Mouse (Mus musculus): Measurements from ENCODE around the gene Rmnd5b. TPM values are rescaled to one million over a fixed set of nuclear protein-coding genes. Genes with fewer than 3 reads are reported as not detected.
A peak's percentile ranks its signal among the peaks of the same experiment; 100 is the strongest.
"Not testable (repeated sequence)": the region's sequence is repeated elsewhere in the genome, so short reads cannot be mapped to it uniquely, and the experiment has no call there.

Gene Rmnd5b
- polyA plus RNA-seq (2016; fragmentation: Nextera tagmentation; extraction: Ambion mirVana), result 43.4 and 44.7 TPM in 2 replicates

GRCm38 (mm10) chr11:51635525-51636322 lies at the start of gene Rmnd5b:
TSS of gene Rmnd5b (minus strand) at chr11:51635896.
- WGBS, result under 1% methylated on average over 60 of the region's 61 CpGs
- H3K9ac ChIP-seq, result peak within 1 kb of the TSS; percentile 74
- H3K4me2 ChIP-seq, result peak within 1 kb of the TSS; percentile 75
- peaks cover 27% of the 10 kb centered on the region for H3K4me1 ChIP-seq
- no peaks in the 10 kb centered on the region for H3K36me3 ChIP-seq (replicated peaks)
- peak within 1 kb of the TSS; percentile 77 for H3K27ac ChIP-seq
- peak; percentile 87 for ATAC-seq (ENCODE audit: low FRiP score)
- peaks cover 5% of the 10 kb centered on the region; the same call in 1 of the 2 replicates for H3K27me3 ChIP-seq
- peak within 1 kb of the TSS; percentile 67 for H3K4me3 ChIP-seq (replicated peaks)
- H3K9me3 ChIP-seq, result no peaks in the 10 kb centered on the region

- WGBS, result 51% methylated on average over 8 of the region's 8 CpGs
- Histone ChIP-seq H3K27me3 (no peaks in the 10 kb centered on the region), H3K4me1 (0 out of 2 replicates have a peak, but pooled peaks cover 6% of the 10 kb centered on the region)
These were observed 46.3 kb upstream of the Rmnd5b start for GRCm38 (mm10) chr11:51681976-51682374.

DNA sequence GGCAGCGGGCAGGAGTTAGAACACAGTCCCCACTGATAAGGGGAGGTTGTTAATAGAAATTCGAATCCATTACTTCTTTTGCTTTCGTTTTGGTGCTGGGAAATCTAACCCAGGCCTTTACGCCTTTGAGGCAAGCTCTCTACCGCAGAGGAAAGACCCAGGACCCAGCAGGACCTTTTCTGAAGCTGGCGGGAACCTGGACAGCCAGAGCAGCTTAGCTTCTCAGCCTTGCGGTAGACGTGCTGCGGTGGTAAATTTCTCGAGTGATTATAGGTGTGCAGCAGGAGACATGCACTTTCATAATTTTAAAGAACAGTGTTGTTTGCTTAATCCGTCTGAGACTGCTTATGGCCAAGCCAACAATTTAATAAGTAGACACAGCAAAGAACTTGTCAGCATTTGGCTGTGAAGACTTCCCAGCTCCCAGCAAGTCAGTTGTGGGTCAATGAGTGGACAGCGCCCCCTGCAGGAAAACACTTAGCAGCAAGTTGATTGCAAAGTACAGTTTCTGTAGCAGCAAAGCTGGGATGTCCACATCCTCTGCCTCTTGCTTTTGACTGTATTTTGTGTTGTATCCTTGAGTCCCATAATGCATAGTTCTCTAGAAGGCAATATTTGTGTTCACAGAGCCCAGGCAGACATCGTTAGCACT lies 45.8 kb upstream of the Rmnd5b start:
- ATAC-seq (ENCODE audit: low FRiP score), result no peak
- 33% methylated on average over 13 of the region's 13 CpGs for WGBS
- no peak overlapping the region for H3K9ac ChIP-seq
- no peak overlapping the region for H3K27ac ChIP-seq
- H3K27me3 ChIP-seq, result no peaks in the 10 kb centered on the region
- H3K4me1 ChIP-seq, result 0 out of 2 replicates have a peak, but pooled peaks cover 6% of the 10 kb centered on the region
- H3K4me2 ChIP-seq, result no peak overlapping the region
- H3K9me3 ChIP-seq, result no peaks in the 10 kb centered on the region
- H3K4me3 ChIP-seq (replicated peaks), result no peak overlapping the region
- peaks cover 10% of the 10 kb centered on the region for H3K36me3 ChIP-seq (replicated peaks)

More at GRCm38 (mm10) chr11:51681976-51682374, 46.3 kb upstream of the Rmnd5b start:
- Histone ChIP-seq H3K9me3 (no peaks in the 10 kb centered on the region), H3K9ac (no peak overlapping the region), H3K27ac (no peak overlapping the region), H3K4me2 (no peak overlapping the region), H3K36me3 (replicated peaks) (peaks cover 10% of the 10 kb centered on the region), H3K4me3 (replicated peaks) (no peak overlapping the region)
- ATAC-seq (ENCODE audit: low FRiP score), result no peak

- no peaks in the 10 kb centered on the region for H3K27me3 ChIP-seq
- 76% methylated on average over 3 of the region's 3 CpGs for WGBS
- H3K27ac ChIP-seq, result no peak overlapping the region
- no peak overlapping the region for H3K4me3 ChIP-seq (replicated peaks)
- H3K36me3 ChIP-seq (replicated peaks), result no peaks in the 10 kb centered on the region
- no peaks in the 10 kb centered on the region for H3K9me3 ChIP-seq
- ATAC-seq (ENCODE audit: low FRiP score), result no peak
- H3K9ac ChIP-seq, result no peak overlapping the region
- no peak overlapping the region for H3K4me2 ChIP-seq
- 0 out of 2 replicates have a peak, but pooled peaks cover 6% of the 10 kb centered on the region for H3K4me1 ChIP-seq
These were observed 43.8 kb upstream of the Rmnd5b start for GRCm38 (mm10) chr11:51679466-51679865.

GRCm38 (mm10) chr11:51677737-51678418 lies 42.2 kb upstream of the Rmnd5b start:
- Histone ChIP-seq H3K9ac (0 out of 2 replicates have a peak overlapping the region, but pooled peaks have one; percentile 17), H3K36me3 (replicated peaks) (no peaks in the 10 kb centered on the region), H3K4me2 (no peak overlapping the region), H3K27me3 (no peaks in the 10 kb centered on the region), H3K4me3 (replicated peaks) (no peak overlapping the region), H3K9me3 (no peaks in the 10 kb centered on the region), H3K27ac (no peak overlapping the region), H3K4me1 (0 out of 2 replicates have a peak, but pooled peaks cover 6% of the 10 kb centered on the region)
- no peak for ATAC-seq (ENCODE audit: low FRiP score)
- WGBS, result 79% methylated on average over 6 of the region's 6 CpGs

DNA sequence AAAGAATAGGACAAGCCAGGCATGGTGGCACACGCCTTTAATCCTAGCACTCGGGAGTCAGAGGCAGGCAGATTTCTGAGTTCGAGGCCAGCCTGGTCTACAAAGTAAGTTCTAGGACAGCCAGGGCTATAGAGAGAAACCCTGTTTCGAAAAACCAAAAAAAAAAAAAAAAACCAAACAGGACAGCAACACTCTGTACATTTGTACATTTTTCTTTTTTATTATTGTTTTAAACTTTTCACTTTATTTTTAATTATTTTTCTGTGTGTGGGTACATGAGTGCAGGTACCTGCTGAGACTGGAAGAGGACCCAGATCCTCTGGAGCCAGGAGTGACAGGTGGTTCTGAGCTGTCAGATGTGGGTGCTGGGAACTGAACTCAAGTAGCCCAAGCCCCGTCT lies 39.7 kb upstream of the Rmnd5b start:
- H3K4me3 ChIP-seq (replicated peaks), result no peak overlapping the region
- no peak for ATAC-seq (ENCODE audit: low FRiP score)
- WGBS, result 78% methylated on average over 5 of the region's 5 CpGs

GRCm38 (mm10) chr11:51673291-51673690 lies 37.6 kb upstream of the Rmnd5b start:
- H3K36me3 ChIP-seq (replicated peaks), result no peaks in the 10 kb centered on the region
- H3K4me2 ChIP-seq, result no peak overlapping the region
- no peaks in the 10 kb centered on the region for H3K27me3 ChIP-seq
- H3K9me3 ChIP-seq, result no peaks in the 10 kb centered on the region
- WGBS, result 82% methylated on average over 9 of the region's 9 CpGs
- no peak overlapping the region for H3K27ac ChIP-seq
- H3K9ac ChIP-seq, result no peak overlapping the region
- no peaks in the 10 kb centered on the region for H3K4me1 ChIP-seq
- no peak for ATAC-seq (ENCODE audit: low FRiP score)
- H3K4me3 ChIP-seq (replicated peaks), result no peak overlapping the region

More for the DNA sequence above, 39.7 kb upstream of the Rmnd5b start:
- H3K27me3 ChIP-seq, result no peaks in the 10 kb centered on the region
- H3K36me3 ChIP-seq (replicated peaks), result no peaks in the 10 kb centered on the region
- H3K4me1 ChIP-seq, result no peaks in the 10 kb centered on the region
- H3K9me3 ChIP-seq, result no peaks in the 10 kb centered on the region
- H3K27ac ChIP-seq, result no peak overlapping the region
- H3K9ac ChIP-seq, result no peak overlapping the region
- no peak overlapping the region for H3K4me2 ChIP-seq

DNA sequence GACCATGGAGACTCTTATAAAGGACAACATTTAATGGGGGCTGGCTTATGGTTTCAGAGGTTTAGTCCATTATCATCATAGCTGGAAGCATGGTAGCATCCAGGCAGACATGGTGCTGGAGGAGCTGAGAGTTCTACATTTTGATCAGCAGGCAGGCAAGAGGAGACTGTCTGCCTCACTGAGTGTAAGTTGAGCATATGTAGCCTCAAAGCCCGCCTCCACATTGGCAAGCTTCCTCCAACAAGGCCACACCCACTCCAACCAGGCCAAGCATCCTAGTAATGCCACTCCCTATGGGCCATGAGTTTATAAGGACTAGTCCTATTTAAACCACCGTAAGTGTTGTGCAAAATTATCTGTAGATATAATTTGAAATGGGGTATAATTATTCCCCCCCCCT lies 35.7 kb upstream of the Rmnd5b start:
- H3K27ac ChIP-seq, result no peak overlapping the region
- no peaks in the 10 kb centered on the region for H3K9me3 ChIP-seq
- H3K36me3 ChIP-seq (replicated peaks), result no peaks in the 10 kb centered on the region
- 74% methylated on average over 2 of the region's 2 CpGs for WGBS
- no peak for ATAC-seq (ENCODE audit: low FRiP score)
- H3K4me2 ChIP-seq, result no peak overlapping the region
- H3K9ac ChIP-seq, result no peak overlapping the region
- no peaks in the 10 kb centered on the region for H3K27me3 ChIP-seq
- no peaks in the 10 kb centered on the region for H3K4me1 ChIP-seq
- H3K4me3 ChIP-seq (replicated peaks), result no peak overlapping the region

- Histone ChIP-seq H3K4me1 (no peaks in the 10 kb centered on the region), H3K27ac (no peak overlapping the region), H3K4me2 (no peak overlapping the region), H3K9me3 (no peaks in the 10 kb centered on the region), H3K9ac (no peak overlapping the region), H3K27me3 (no peaks in the 10 kb centered on the region), H3K4me3 (replicated peaks) (no peak overlapping the region), H3K36me3 (replicated peaks) (no peaks in the 10 kb centered on the region)
- 94% methylated on average over 7 of the region's 7 CpGs for WGBS
- ATAC-seq (ENCODE audit: low FRiP score), result no peak
These were observed 35.1 kb upstream of the Rmnd5b start for GRCm38 (mm10) chr11:51670846-51671245.

DNA sequence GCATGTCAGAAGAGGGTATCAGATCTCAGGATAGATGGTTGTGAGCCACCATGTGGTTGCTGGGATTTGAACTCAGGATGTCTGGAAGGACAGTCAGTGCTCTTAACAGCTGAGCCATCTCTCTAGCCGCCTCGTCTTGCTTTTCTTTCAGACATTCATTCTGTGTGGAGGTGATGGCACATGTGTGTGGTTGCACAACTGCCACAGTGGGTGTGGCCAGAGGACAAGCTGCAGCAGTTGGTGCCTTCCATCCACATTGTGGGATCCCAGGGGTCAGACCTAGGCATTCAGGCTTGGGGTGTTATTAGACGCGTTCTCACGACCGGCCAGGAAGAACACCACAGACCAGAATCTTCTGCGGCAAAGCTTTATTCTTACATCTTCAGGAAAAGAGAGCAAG lies 29.1 kb upstream of the Rmnd5b start:
- H3K9me3 ChIP-seq; H3K27ac ChIP-seq; H3K9ac ChIP-seq; H3K4me1 ChIP-seq; H3K4me2 ChIP-seq; ATAC-seq (ENCODE audit: low FRiP score); H3K27me3 ChIP-seq; H3K36me3 ChIP-seq (replicated peaks); H3K4me3 ChIP-seq (replicated peaks): not testable (repeated sequence)
- WGBS, result 96% methylated on average over 7 of the region's 7 CpGs

GRCm38 (mm10) chr11:51662632-51663031 lies 26.9 kb upstream of the Rmnd5b start:
- WGBS, result 73% methylated on average over 7 of the region's 7 CpGs

DNA sequence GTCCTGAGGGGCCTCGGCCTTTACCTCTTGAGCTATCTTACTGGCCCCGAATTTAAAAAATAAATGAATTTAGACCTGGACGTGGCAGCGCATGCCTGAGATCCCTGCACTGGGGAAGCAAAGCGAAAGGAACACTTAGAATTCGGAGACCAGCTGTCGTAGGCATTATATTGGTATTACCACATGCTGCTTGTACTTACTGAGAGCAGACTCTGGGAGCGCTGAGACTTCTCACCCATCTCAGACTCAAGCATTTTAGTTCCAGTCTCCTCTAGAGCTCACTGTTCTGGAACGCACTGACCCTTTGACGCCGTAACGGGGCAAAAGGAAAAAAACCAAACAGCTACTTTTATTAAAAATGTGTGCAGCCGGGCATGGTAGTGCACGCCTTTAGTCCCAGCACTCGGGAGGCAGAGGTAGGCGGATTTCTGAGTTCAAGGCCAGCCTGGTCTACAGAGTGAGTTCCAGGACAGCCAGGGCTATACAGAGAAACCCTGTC lies 26.2 kb upstream of the Rmnd5b start:
- Histone ChIP-seq H3K9me3 (no peaks in the 10 kb centered on the region), H3K4me1 (no peaks in the 10 kb centered on the region)
- 80% methylated on average over 16 of the region's 16 CpGs for WGBS

More at GRCm38 (mm10) chr11:51662632-51663031, 26.9 kb upstream of the Rmnd5b start:
- Histone ChIP-seq H3K4me1 (no peaks in the 10 kb centered on the region), H3K36me3 (replicated peaks) (no peaks in the 10 kb centered on the region), H3K27ac (no peak overlapping the region), H3K9ac (no peak overlapping the region), H3K4me2 (no peak overlapping the region), H3K4me3 (replicated peaks) (no peak overlapping the region), H3K9me3 (no peaks in the 10 kb centered on the region), H3K27me3 (no peaks in the 10 kb centered on the region)
- no peak for ATAC-seq (ENCODE audit: low FRiP score)

More for the DNA sequence above, 26.2 kb upstream of the Rmnd5b start:
- Histone ChIP-seq H3K4me3 (replicated peaks) (no peak overlapping the region), H3K9ac (no peak overlapping the region), H3K27ac (no peak overlapping the region), H3K27me3 (no peaks in the 10 kb centered on the region), H3K4me2 (no peak overlapping the region), H3K36me3 (replicated peaks) (no peaks in the 10 kb centered on the region)
- no peak for ATAC-seq (ENCODE audit: low FRiP score)

Measured in forebrain, embryonic 12.5 days (tissue).